Mouse (Mus musculus): ENCODE data around the gene Rhog.

Gene Rhog

GRCm38 (mm10) chr7:102211071-102211470 lies 44.8 kb downstream of the Rhog start:
- DNase-seq, result no peak

- DNase-seq, result peak; percentile 99
These were observed 45.8 kb downstream of the Rhog start, which contains the start of the genes Nup98 and Pgap2 for GRCm38 (mm10) chr7:102209756-102210721. Gene Nup98, minus strand, starts transcription at chr7:102210176. Gene Pgap2, plus strand, starts transcription at chr7:102210208.

- no peak for DNase-seq
These were observed 47.0 kb downstream of the Rhog start for GRCm38 (mm10) chr7:102208806-102209363.

GRCm38 (mm10) chr7:102205646-102206045 lies 50.2 kb downstream of the Rhog start:
- no peak for DNase-seq

- no peak for DNase-seq
These were observed 51.5 kb downstream of the Rhog start for GRCm38 (mm10) chr7:102204296-102204857.

GRCm38 (mm10) chr7:102200996-102201785 lies 54.7 kb downstream of the Rhog start:
- no peak for DNase-seq

GRCm38 (mm10) chr7:102200576-102200975 lies 55.3 kb downstream of the Rhog start:
- DNase-seq, result no peak

- no peak for DNase-seq
These were observed 63.5 kb downstream of the Rhog start for GRCm38 (mm10) chr7:102192356-102192755.
